Mouse (Mus musculus): ENCODE data around the gene Rbm20.

The Rbm20 gene

DNA sequence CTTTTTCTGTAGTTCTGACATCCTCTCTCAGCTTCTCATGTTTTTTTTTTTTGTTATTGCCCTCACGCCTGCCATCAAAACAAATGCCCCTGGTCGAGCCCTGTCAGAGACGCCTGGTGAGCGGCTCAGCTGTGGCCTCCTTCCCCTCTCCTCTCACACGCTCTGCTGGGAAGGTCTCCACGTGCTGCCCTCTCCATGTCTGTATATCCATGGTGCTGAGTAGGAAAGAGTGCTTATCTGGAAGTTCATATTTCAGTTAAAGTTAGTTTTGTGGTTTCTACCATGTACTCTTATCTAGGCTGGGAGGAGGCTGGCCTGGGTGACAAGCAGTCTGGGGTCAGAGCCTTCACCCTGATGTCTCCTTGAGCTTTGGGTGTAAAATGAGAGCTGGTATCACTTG, 142.2 kb downstream of the Rbm20 start:
- DNase-seq, result no peak

DNA sequence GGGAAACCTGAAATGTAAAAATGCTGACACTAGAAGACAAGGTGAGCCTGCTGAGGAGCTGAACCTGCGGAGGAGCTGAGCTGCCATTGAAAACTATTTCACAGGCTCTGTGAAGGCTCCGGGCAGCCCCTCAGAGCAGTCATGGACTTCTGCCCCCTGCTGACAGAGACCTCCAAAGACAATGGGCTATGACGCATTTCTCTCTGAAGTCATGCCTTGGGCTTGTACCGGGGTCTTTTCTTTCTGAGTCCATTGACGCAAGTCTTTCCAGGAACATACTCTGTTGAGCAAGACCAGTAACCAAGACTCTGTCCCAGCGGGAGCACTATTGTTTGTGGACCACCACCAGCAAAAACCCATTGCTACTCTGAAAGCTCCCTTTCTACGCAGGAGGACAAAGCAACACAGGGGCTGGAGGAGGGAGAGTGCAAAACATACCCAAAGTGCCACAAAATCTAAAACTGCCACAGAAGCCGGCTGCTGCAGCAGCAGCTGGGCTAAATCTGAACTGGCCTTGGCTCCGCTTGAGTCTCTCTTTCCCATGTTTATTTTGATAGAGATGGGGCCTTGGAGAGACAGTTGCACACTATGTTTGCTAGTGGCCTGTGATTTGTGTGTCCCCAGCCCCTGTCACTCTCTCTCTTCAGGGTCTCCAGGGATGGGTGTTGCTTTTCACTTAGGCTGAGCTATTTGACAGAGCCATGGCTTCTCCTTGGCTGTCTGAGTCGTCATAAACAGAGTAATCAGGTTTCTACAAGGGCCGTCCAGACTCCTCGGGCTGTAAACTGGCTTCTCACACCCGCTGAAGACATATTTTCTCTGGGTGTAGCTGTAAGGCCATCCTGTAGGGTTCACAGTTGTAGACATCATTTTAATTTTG, 144.4 kb downstream of the Rbm20 start:
- peak; percentile 41 to 57 for DNase-seq

DNA sequence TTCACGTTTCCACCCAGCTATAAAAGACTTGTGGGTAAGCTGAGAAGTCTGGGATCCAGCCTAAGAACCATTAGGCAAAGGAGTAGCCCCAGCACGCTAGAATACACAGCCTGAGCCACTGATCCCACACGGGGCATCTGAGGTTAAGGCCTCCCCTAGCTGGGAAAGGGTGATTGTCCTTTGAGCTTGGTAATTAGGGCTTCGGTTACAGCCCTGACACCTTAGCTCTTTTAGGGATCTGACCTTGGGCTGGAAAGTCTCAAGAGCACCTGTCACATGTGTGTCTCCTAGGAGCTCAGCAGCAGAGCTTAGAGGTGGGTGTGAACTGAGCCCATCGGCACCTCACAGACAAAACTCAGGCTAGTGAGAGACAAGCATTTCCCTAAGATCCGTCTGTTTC, 146.7 kb downstream of the Rbm20 start:
- no peak for DNase-seq

DNA sequence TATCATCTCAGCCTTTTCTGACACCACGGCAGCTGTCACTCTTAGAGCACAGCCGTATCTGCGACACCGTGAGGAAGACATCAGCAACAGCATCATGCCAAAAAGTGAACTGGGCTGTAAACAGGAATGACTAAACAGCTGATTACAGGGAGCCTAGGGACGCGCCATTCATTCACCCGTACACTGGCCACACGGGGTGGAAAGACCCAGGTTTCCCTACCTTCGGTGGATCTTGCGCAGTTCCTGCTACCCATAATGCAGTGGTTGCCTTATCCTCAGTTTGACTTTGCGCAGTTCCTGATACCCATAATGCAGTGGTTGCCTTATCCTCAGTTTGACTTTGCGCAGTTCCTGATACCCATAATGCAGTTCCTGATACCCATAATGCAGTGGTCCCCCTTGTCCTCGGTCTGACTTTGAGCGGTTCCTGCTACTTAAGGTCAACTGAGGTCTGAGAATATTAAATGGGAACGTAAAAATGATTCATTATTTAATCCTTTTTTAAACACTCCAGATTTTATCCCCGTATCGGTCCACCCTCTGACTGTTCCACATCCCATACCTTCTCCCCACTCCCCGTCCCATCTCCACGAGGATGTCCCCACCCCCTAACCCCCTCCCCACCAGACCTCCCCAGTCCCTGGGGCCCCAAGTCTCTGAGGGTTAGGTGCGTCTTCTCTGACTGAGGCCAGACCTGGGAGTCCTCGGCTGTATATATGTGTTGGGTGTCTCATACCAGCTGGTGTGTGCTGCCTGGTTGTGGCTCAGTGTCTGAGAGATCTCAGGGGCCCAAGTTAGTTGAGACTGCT, 148.0 kb downstream of the Rbm20 start:
- no peak for DNase-seq

- no peak for DNase-seq
Observed at GRCm38 (mm10) chr19:53829990-53830389, 152.9 kb downstream of the Rbm20 start.

DNA sequence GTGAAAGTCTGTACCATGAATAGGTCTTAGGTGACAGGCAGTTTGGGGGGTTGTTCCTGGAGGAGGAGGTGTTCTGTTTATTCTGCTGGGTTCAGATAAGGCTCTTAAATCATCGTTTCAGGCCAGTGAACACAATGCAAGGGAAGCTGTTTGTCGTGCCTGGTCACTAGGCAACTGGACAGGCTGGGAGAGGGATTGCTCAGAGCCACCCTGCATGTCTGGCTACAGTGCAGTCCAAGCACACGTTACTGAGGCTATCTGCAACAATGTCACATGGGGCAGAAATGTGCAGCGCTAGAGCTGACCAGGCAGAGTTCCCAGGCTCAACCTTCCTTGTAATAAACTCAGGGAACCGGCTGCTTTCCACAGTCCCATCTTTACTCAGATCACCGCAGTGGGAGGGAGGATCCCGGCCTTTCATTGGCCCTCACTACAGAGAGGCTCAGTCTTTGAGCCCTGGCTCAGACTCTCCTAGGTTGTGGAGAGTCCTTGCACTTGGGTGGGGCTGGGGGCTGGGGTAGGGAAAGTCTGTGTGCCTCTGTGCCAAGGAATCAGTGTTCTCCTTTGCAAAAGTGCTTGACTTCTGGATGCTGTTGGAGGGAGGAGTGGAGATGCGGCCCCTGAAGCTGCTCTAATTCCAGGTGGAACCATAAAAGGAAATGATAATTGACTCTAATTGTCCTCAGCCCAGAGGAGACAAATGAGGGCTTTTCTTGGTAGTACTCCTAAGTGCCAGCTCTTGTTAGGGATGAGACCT, 153.5 kb downstream of the Rbm20 start:
- DNase-seq, result peak; percentile 44 to 63

- no peak for DNase-seq
Observed at GRCm38 (mm10) chr19:53831164-53831448, 154.0 kb downstream of the Rbm20 start.

DNA sequence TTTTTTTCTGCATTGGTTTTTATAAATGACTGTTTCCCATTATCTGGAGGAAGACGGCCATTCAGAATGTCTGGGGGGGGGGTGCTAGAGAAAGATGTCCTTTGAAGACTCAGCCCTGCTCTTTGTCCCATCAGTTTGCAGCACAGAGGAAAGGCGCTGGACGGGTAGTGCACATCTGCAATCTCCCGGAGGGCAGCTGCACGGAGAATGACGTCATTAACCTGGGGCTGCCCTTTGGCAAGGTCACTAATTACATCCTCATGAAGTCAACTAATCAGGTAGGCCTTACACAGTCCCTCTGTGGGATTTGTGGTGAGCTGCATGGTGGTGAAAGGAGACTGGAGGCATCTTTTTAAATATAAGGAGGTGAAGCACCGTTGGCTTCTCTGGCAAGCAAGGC, 155.4 kb downstream of the Rbm20 start:
- DNase-seq, result no peak

DNA sequence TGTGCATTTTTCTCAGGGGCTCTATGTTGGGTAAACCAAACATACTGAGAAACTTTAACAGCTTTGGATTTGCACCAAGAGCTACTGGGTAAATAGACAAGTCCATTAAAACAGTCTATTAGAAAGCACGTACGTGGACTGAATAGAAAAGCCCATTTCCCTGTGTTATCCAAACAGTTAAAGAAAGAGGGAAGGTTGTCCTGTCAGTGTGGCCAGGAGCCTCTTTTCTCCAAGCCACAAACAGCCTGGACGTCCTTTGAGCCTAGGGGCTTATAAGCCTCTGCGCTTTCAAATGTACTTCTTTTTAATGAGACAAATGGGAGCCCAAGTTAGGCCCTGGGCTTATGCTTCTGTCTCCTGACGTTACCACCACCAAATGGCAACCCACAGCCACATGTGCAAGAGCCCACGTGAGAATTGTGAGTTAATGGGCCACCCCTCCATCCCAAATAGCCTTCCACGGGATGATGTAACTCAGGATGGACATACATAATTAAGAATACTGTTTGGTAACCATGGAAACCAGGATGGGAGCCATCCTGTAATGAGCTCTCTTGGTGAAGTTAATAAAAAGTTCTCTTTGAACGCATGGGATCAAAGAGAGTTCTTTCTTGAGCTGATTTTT, 156.8 kb downstream of the Rbm20 start:
- DNase-seq, result no peak

DNA sequence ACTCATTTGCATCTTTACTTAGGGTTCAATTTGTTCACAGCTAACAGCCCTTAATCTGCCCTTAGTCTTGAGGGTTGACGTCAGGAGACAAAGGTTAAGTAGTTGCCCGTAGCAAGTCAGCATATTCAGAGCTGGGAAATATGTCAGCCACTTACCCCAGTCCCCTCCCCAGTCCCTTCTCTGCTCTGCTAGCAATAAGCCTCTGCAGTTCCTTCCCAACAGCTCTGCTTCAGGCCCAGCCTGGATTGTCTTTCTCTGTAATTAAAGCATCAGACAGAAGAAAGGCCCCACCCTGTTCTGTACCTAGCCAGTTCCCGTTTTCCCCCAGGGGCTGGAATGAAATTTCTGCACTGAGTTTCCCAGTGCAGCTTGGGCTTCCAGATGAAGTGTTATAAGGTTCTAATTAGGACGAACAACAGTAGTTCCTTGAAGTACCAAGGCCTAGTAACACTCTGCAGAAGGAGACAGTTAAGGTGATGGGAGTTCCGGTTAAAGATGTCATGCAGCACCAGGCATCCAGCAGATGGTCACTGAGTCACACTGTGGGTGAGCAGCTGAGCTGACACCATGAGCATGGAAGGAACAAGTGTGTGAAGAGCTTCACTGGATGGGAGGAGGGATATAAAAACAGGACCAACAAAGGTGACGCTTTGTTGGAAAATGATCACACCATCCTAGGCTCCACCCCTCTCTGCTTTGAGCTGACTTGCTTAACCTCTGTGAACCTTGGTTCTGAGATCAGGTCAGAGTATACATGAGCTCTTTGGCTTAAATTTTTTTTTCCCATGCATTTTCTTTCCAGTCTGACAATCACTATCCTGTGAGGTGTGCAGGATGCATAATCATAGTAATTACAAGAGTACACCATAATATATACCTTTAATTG, 159.7 kb downstream of the Rbm20 start:
- no peak for DNase-seq

- DNase-seq, result peak in 1 of 2 experiments; percentile 37
Observed at GRCm38 (mm10) chr19:53838850-53839249, 161.7 kb downstream of the Rbm20 start.

DNA sequence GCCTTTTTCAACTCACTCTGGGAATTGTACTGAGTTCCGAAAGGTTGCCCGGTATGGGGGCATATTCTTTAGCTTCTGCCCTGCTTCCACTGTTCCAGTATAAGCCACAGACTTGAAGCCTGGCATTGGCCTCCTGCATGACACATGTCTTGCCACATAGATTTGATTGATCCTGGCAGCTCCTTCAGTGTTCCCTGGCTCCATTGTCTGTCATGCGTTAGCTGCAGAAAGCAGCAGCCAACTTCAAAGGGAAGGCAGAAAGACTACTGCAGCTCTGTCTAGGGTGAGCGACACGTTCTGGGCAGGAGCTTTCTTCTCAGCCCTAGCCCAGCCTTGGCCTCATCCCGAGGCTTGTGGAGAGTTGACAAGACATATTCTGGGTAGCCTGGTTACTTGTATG, 162.7 kb downstream of the Rbm20 start:
- no peak for DNase-seq

- DNase-seq, result peak; percentile 61 to 63
Observed at GRCm38 (mm10) chr19:53841915-53842314, 164.8 kb downstream of the Rbm20 start.

DNA sequence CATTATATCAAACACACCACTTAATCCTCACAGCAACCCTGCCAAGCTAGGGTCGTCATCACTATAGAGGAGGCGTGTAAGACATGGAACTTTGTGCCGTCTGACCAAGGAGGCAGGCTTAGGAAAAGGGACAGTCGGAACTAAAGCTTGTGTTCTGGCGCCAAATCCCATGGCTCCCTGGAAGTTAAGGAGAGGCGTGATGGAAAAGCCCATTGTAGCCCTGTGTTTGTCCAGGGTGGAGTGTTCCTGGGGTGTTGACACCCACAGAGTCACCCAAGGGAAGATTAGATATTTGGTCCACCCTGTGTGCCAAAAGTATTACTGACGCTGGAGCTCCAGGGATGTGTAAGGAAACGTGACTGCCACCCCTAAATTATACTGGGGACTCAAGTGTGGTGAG, 166.9 kb downstream of the Rbm20 start:
- no peak for DNase-seq

DNA sequence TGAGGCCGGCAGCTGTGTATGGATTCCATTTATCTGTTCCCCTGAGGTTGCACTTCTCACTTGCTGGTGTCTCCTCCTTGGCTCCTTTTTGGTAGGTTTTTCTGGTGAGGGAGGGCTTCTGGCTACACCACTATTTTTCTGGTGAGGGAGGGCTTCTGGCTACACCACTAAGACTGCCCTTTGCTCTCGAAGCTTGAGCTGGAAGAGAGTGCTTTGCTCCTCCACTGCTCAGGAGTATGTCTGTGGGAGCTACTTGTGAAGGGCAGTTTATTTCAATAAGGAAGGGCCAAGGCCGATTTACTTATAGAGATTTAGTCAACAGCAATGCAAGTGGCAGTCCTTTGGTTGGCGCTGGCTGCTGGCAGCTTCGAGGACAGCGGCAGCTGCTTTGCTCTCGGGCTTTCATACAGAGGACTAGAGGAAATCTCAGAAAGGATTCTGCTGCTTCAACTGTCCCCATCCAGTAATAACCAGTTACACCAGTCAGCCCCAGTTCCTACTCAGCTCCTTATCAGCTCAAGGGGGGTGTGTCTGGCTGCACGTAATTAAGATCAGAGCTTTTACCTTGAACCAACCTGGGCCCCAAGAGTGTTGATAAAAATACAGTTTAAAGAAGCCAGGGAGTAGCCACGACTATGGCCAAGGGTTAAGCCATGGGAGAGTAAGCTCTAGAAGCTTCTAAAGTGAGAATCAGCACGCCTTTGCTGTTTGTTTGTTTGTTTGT, 171.3 kb downstream of the Rbm20 start:
- DNase-seq, result no peak

DNA sequence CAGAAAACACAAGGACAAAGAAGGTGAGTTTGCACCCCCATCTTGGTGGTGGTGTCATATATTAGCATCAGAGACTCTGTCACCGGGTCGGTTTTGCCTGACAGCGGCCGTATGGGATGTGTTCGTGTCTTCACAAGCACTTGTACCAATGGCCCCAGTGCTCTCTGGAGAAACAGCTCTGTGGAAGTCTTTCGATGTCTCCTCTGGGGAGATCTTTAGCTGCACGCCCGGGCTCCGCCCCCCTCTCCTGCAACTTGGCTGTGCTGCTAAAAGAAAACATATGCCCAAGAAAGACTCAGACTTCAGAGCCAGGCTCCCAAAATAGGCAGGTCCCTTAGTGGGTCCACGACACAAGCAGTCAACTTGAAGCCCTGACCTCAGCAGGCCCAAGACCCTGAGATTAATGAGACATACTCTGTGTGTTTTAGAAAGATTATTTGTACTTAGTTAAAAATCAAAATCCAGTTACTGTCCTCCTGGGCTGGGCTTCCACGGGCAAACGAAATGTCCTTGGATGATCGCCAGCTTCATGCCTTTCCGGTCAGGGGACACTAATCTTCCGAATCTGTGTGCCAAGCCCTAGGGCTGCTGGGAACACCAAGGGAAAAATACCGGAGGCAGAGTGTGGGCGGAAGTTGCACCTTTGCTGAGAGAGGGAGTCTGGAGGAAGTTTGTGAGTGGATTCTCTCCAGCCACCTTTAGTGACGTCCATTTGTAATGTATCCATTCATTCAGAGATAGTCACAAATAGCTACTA, 173.2 kb downstream of the Rbm20 start:
- peak; percentile 65 to 77 for DNase-seq

DNA sequence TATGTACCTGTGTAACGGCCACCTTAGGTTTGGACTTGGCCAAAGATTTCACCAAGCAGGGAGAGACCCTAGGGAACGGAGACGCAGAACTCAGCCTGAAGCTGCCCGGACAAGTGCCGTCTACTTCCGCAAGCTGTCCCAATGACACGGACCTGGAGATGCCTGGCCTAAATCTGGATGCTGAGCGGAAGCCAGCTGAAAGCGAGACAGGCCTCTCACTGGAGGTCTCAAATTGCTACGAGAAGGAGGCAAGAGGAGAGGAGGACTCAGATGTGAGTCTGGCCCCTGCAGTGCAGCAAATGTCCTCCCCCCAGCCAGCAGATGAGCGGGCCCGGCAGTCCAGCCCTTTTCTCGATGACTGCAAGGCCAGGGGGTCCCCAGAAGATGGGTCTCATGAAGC, 174.2 kb downstream of the Rbm20 start:
- DNase-seq, result no peak

GRCm38 (mm10) chr19:53851826-53852698, 175.0 kb downstream of the Rbm20 start:
- no peak for DNase-seq

DNA sequence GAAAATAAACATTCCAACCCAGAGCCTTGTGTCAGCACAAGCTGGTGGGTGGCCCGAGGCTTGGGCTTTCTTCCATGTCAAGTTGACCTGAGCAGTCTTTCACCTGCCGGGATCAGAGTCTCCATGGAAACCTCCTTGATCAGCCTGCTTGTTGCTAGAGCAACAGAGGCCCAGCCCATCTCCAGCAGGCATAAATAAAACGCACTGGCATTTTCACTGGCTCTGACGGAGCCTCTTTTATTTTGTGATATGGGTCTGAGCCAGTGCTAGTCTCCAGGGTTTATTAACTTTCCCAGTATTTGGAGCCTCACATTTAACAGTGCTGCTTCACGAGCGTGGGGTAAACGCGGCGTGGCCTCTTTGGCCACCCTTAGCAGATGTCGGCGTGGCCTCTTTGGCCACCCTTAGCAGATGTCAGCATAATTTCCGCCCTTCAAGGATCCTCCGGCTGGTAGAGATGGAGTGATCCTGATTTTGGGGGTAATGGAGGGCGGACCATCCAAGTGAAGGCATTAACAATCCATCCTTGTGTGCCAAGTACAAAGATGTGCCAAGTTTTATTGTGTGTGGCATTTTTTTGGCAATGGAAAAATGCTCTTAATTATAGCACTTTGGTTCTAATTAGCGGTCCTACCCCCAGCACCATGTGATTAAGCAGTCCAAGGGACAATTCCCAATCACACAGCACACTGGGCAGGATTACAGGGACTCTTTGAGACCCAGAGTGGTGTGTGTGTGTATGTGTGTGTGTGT, 175.8 kb downstream of the Rbm20 start:
- peak; percentile 66 to 79 for DNase-seq

Data from kidney, postnatal 4 days (tissue).